Mouse (Mus musculus): ENCODE data around the gene Rnf26. TPM values are rescaled to one million over a fixed set of nuclear protein-coding genes. Genes with fewer than 3 reads are reported as not detected.

The Rnf26 gene
- polyA plus RNA-seq, 2 experiments from 2014 or later, result 3.2 to 7.9 TPM

Other genes with a start within 250 kb of the Rnf26 start
- 100 to 1,000 TPM; 218 to 257 TPM for gene Thy1, start 70.1 kb downstream of the Rnf26 start, polyA plus RNA-seq (2017; shearing (Covaris generic))
- gene Usp2, start 46.5 kb downstream of the Rnf26 start, polyA plus RNA-seq (2017; shearing (Covaris generic)), result 1 to 10 TPM; 1.6 to 1.7 TPM
- not detected for gene Mfrp, start 11.8 kb downstream of the Rnf26 start, polyA plus RNA-seq (2017; shearing (Covaris generic))
- gene C1qtnf5, start 6.3 kb downstream of the Rnf26 start, polyA plus RNA-seq (2017; shearing (Covaris generic)), result not detected
- gene Gm49380, start within 50 bp of the Rnf26 start, polyA plus RNA-seq (2017; shearing (Covaris generic)), result not detected
- gene Mcam, start 21.0 kb upstream of the Rnf26 start, polyA plus RNA-seq (2017; shearing (Covaris generic)), result under 1 TPM in 1 of 2 experiments, not detected in 1; 0.16 TPM
- 10 to 100 TPM; 22.8 to 25.0 TPM for gene Cbl, start 120.5 kb upstream of the Rnf26 start, polyA plus RNA-seq (2017; shearing (Covaris generic))
- gene Ccdc153, start 127.2 kb upstream of the Rnf26 start, polyA plus RNA-seq (2017; shearing (Covaris generic)), result not detected
- gene Pdzd3, start 138.0 kb upstream of the Rnf26 start, polyA plus RNA-seq (2017; shearing (Covaris generic)), result under 1 TPM in 1 of 2 experiments, not detected in 1; 0.30 TPM
- gene Nlrx1, start 155.1 kb upstream of the Rnf26 start, polyA plus RNA-seq (2017; shearing (Covaris generic)), result 1 to 10 TPM; 2.8 to 6.0 TPM
- not detected for gene Abcg4, start 175.1 kb upstream of the Rnf26 start, polyA plus RNA-seq (2017; shearing (Covaris generic))
- 10 to 100 TPM; 18.1 to 21.7 TPM for gene Hinfp, start 192.2 kb upstream of the Rnf26 start, polyA plus RNA-seq (2017; shearing (Covaris generic))
- gene C2cd2l, start 206.8 kb upstream of the Rnf26 start, polyA plus RNA-seq (2017; shearing (Covaris generic)), result 1 to 10 TPM; 4.3 to 5.3 TPM
- gene Dpagt1, start 212.5 kb upstream of the Rnf26 start, polyA plus RNA-seq (2017; shearing (Covaris generic)), result 10 to 100 TPM; 16.5 to 18.0 TPM
- gene H2afx, start 221.2 kb upstream of the Rnf26 start, polyA plus RNA-seq (2017; shearing (Covaris generic)), result 10 to 100 TPM; 29.0 to 36.5 TPM
- 10 to 100 TPM; 27.6 to 33.4 TPM for gene Hmbs, start 230.7 kb upstream of the Rnf26 start, polyA plus RNA-seq (2017; shearing (Covaris generic))
- 10 to 100 TPM; 21.5 to 40.8 TPM for gene Vps11, start 248.2 kb upstream of the Rnf26 start, polyA plus RNA-seq (2017; shearing (Covaris generic))

Data from activated CD4-positive, CD25-positive, alpha-beta regulatory T cell, adult 4 months (primary cell).